Mouse (Mus musculus) lung, postnatal 10 days (tissue): ENCODE measurements around the gene Hdac4.

Experiments
- DNase-seq: peaks from one replicate; pipeline ENCODE4 v3.0.0; 2021

The Hdac4 gene

GRCm38 (mm10) chr1:92195360-92196149, at the start of gene Hdac4:
Gene Hdac4, minus strand, starts transcription at chr1:92195699.
- peak; percentile 50 for DNase-seq

GRCm38 (mm10) chr1:92243549-92243948, 48.0 kb upstream of the Hdac4 start:
- DNase-seq = no peak

GRCm38 (mm10) chr1:92240072-92240471, 44.6 kb upstream of the Hdac4 start:
- no peak for DNase-seq

- no peak for DNase-seq
These were observed 40.1 kb upstream of the Hdac4 start for GRCm38 (mm10) chr1:92235600-92235999.

- no peak for DNase-seq
These were observed 29.8 kb upstream of the Hdac4 start for GRCm38 (mm10) chr1:92225297-92225696.

- DNase-seq = no peak
These were observed 28.7 kb upstream of the Hdac4 start for GRCm38 (mm10) chr1:92223956-92224891.

- DNase-seq = no peak
These were observed 21.2 kb upstream of the Hdac4 start for GRCm38 (mm10) chr1:92216710-92217109.

- DNase-seq = no peak
These were observed 20.6 kb upstream of the Hdac4 start for GRCm38 (mm10) chr1:92215996-92216630.

- DNase-seq = no peak
These were observed 19.7 kb upstream of the Hdac4 start for GRCm38 (mm10) chr1:92215131-92215638.

GRCm38 (mm10) chr1:92212003-92212750, 16.7 kb upstream of the Hdac4 start:
- peak; percentile 40 for DNase-seq

- DNase-seq = no peak
These were observed 7.3 kb upstream of the Hdac4 start for GRCm38 (mm10) chr1:92202639-92203352.

- no peak for DNase-seq
These were observed 5.0 kb downstream of the Hdac4 start for GRCm38 (mm10) chr1:92190463-92190862.

- no peak for DNase-seq
These were observed 8.4 kb downstream of the Hdac4 start for GRCm38 (mm10) chr1:92187137-92187536.

- no peak for DNase-seq
These were observed 10.9 kb downstream of the Hdac4 start for GRCm38 (mm10) chr1:92184600-92184999.

GRCm38 (mm10) chr1:92183101-92183790, 12.3 kb downstream of the Hdac4 start:
- DNase-seq = no peak

GRCm38 (mm10) chr1:92181970-92182369, 13.5 kb downstream of the Hdac4 start:
- DNase-seq = no peak

- peak; percentile 100 for DNase-seq
These were observed 15.1 kb downstream of the Hdac4 start for GRCm38 (mm10) chr1:92180141-92181137.

- DNase-seq = peak; percentile 59
These were observed 16.0 kb downstream of the Hdac4 start for GRCm38 (mm10) chr1:92179489-92180006.

- no peak for DNase-seq
These were observed 16.4 kb downstream of the Hdac4 start for GRCm38 (mm10) chr1:92179070-92179469.
